Mouse (Mus musculus): ENCODE measurements around the gene Nsmf. TPM values are rescaled to one million over a fixed set of nuclear protein-coding genes. Genes with fewer than 3 reads are reported as not detected.

The Nsmf gene
- polyA plus RNA-seq, 1 experiment from 2014 or later = 57.2 TPM

GRCm38 (mm10) chr2:25053101-25053500 is 1.1 kb upstream of the Nsmf start:
- no peaks in the 10 kb centered on the region for H3K9me3 ChIP-seq (replicated peaks; ENCODE audit: control insufficient read depth, low read length)
- peaks cover 11% of the 10 kb centered on the region for H3K4me1 ChIP-seq (ENCODE audit: control insufficient read depth, insufficient read depth, low read length)
- H3K4me3 ChIP-seq (replicated peaks; ENCODE audit: low read length) = no peak overlapping the region
- ATAC-seq (ENCODE audit: insufficient read depth, low FRiP score) = no peak
- no peak overlapping the region for H3K9ac ChIP-seq (ENCODE audit: low read length)
- H3K4me2 ChIP-seq (ENCODE audit: low read depth, low read length) = no peak overlapping the region
- no peaks in the 10 kb centered on the region for H3K36me3 ChIP-seq (ENCODE audit: control insufficient read depth, insufficient read depth, low read length)
- H3K27me3 ChIP-seq (ENCODE audit: control insufficient read depth, insufficient read depth, low read length) = no peaks in the 10 kb centered on the region
- no peak overlapping the region for H3K27ac ChIP-seq (ENCODE audit: low read length)
- WGBS = 90% methylated on average over 6 of the region's 6 CpGs

GRCm38 (mm10) chr2:25055068-25055405 is 882 bp downstream of the Nsmf start:
- peak overlapping the region; percentile 81 for H3K4me3 ChIP-seq (replicated peaks; ENCODE audit: low read length)
- H3K36me3 ChIP-seq (ENCODE audit: control insufficient read depth, insufficient read depth, low read length) = no peaks in the 10 kb centered on the region
- WGBS = 65% methylated on average over 2 of the region's 2 CpGs
- H3K27me3 ChIP-seq (ENCODE audit: control insufficient read depth, insufficient read depth, low read length) = no peaks in the 10 kb centered on the region
- no peaks in the 10 kb centered on the region for H3K9me3 ChIP-seq (replicated peaks; ENCODE audit: control insufficient read depth, low read length)
- H3K9ac ChIP-seq (ENCODE audit: low read length) = peak overlapping the region; percentile 91
- H3K4me1 ChIP-seq (ENCODE audit: control insufficient read depth, insufficient read depth, low read length) = peaks cover 11% of the 10 kb centered on the region
- ATAC-seq (ENCODE audit: insufficient read depth, low FRiP score) = 0 out of 2 replicates have a peak, but pooled peaks have one; percentile 5
- no peak overlapping the region for H3K27ac ChIP-seq (ENCODE audit: low read length)
- peak overlapping the region; percentile 85 for H3K4me2 ChIP-seq (ENCODE audit: low read depth, low read length)

GRCm38 (mm10) chr2:25055409-25056155 is 1.4 kb downstream of the Nsmf start:
- Histone ChIP-seq H3K27ac (ENCODE audit: low read length) (no peak overlapping the region), H3K27me3 (ENCODE audit: control insufficient read depth, insufficient read depth, low read length) (no peaks in the 10 kb centered on the region), H3K4me2 (ENCODE audit: low read depth, low read length) (peak overlapping the region; percentile 85), H3K9me3 (replicated peaks; ENCODE audit: control insufficient read depth, low read length) (no peaks in the 10 kb centered on the region), H3K9ac (ENCODE audit: low read length) (peak overlapping the region; percentile 91), H3K4me1 (ENCODE audit: control insufficient read depth, insufficient read depth, low read length) (peaks cover 11% of the 10 kb centered on the region), H3K36me3 (ENCODE audit: control insufficient read depth, insufficient read depth, low read length) (no peaks in the 10 kb centered on the region), H3K4me3 (replicated peaks; ENCODE audit: low read length) (peak overlapping the region; percentile 81; the same call in 1 of the 2 replicates)
- no peak for ATAC-seq (ENCODE audit: insufficient read depth, low FRiP score)
- 90% methylated on average over 21 of the region's 21 CpGs for WGBS

GRCm38 (mm10) chr2:25058926-25059325 is 4.8 kb downstream of the Nsmf start:
- WGBS = 94% methylated on average over 7 of the region's 7 CpGs
- no peak for ATAC-seq (ENCODE audit: insufficient read depth, low FRiP score)
- H3K36me3 ChIP-seq (ENCODE audit: control insufficient read depth, insufficient read depth, low read length) = peaks cover 7% of the 10 kb centered on the region; the same call in 1 of the 2 replicates

GRCm38 (mm10) chr2:25063523-25063922 is 9.4 kb downstream of the Nsmf start:
- peaks cover 7% of the 10 kb centered on the region; the same call in 1 of the 2 replicates for H3K36me3 ChIP-seq (ENCODE audit: control insufficient read depth, insufficient read depth, low read length)
- no peaks in the 10 kb centered on the region for H3K4me1 ChIP-seq (ENCODE audit: control insufficient read depth, insufficient read depth, low read length)
- no peaks in the 10 kb centered on the region for H3K27me3 ChIP-seq (ENCODE audit: control insufficient read depth, insufficient read depth, low read length)
- WGBS = 95% methylated on average over 5 of the region's 5 CpGs
- no peak overlapping the region for H3K27ac ChIP-seq (ENCODE audit: low read length)
- no peak overlapping the region for H3K4me3 ChIP-seq (replicated peaks; ENCODE audit: low read length)
- H3K4me2 ChIP-seq (ENCODE audit: low read depth, low read length) = no peak overlapping the region
- H3K9me3 ChIP-seq (replicated peaks; ENCODE audit: control insufficient read depth, low read length) = no peaks in the 10 kb centered on the region; the same call in 1 of the 2 replicates
- H3K9ac ChIP-seq (ENCODE audit: low read length) = no peak overlapping the region
- ATAC-seq (ENCODE audit: insufficient read depth, low FRiP score) = no peak

More at GRCm38 (mm10) chr2:25058926-25059325, 4.8 kb downstream of the Nsmf start:
- Histone ChIP-seq H3K27me3 (ENCODE audit: control insufficient read depth, insufficient read depth, low read length) (no peaks in the 10 kb centered on the region), H3K4me3 (replicated peaks; ENCODE audit: low read length) (no peak overlapping the region), H3K4me2 (ENCODE audit: low read depth, low read length) (no peak overlapping the region), H3K27ac (ENCODE audit: low read length) (no peak overlapping the region), H3K9ac (ENCODE audit: low read length) (no peak overlapping the region), H3K4me1 (ENCODE audit: control insufficient read depth, insufficient read depth, low read length) (peaks cover 11% of the 10 kb centered on the region), H3K9me3 (replicated peaks; ENCODE audit: control insufficient read depth, low read length) (no peaks in the 10 kb centered on the region)

GRCm38 (mm10) chr2:25064285-25064684 is 10.1 kb downstream of the Nsmf start:
- no peak for ATAC-seq (ENCODE audit: insufficient read depth, low FRiP score)
- no peaks in the 10 kb centered on the region for H3K27me3 ChIP-seq (ENCODE audit: control insufficient read depth, insufficient read depth, low read length)
- H3K4me3 ChIP-seq (replicated peaks; ENCODE audit: low read length) = no peak overlapping the region
- peaks cover 7% of the 10 kb centered on the region; the same call in 1 of the 2 replicates for H3K36me3 ChIP-seq (ENCODE audit: control insufficient read depth, insufficient read depth, low read length)
- no peak overlapping the region for H3K4me2 ChIP-seq (ENCODE audit: low read depth, low read length)
- WGBS = 97% methylated on average over 1 of the region's 1 CpGs
- H3K27ac ChIP-seq (ENCODE audit: low read length) = no peak overlapping the region
- H3K9me3 ChIP-seq (replicated peaks; ENCODE audit: control insufficient read depth, low read length) = no peaks in the 10 kb centered on the region; the same call in 1 of the 2 replicates
- no peak overlapping the region for H3K9ac ChIP-seq (ENCODE audit: low read length)
- no peaks in the 10 kb centered on the region for H3K4me1 ChIP-seq (ENCODE audit: control insufficient read depth, insufficient read depth, low read length)

- H3K4me1 ChIP-seq (ENCODE audit: control insufficient read depth, insufficient read depth, low read length) = no peaks in the 10 kb centered on the region
- no peak overlapping the region for H3K4me2 ChIP-seq (ENCODE audit: low read depth, low read length)
- H3K36me3 ChIP-seq (ENCODE audit: control insufficient read depth, insufficient read depth, low read length) = peaks cover 7% of the 10 kb centered on the region; the same call in 1 of the 2 replicates
- no peak overlapping the region for H3K9ac ChIP-seq (ENCODE audit: low read length)
- no peaks in the 10 kb centered on the region for H3K27me3 ChIP-seq (ENCODE audit: control insufficient read depth, insufficient read depth, low read length)
- no peak overlapping the region for H3K4me3 ChIP-seq (replicated peaks; ENCODE audit: low read length)
- ATAC-seq (ENCODE audit: insufficient read depth, low FRiP score) = no peak
- H3K9me3 ChIP-seq (replicated peaks; ENCODE audit: control insufficient read depth, low read length) = no peaks in the 10 kb centered on the region; the same call in 1 of the 2 replicates
- no peak overlapping the region for H3K27ac ChIP-seq (ENCODE audit: low read length)
These were observed 11.4 kb downstream of the Nsmf start for GRCm38 (mm10) chr2:25065537-25065936.

- Histone ChIP-seq H3K9me3 (replicated peaks; ENCODE audit: control insufficient read depth, low read length) (no peaks in the 10 kb centered on the region; the same call in 1 of the 2 replicates), H3K4me2 (ENCODE audit: low read depth, low read length) (no peak overlapping the region), H3K27me3 (ENCODE audit: control insufficient read depth, insufficient read depth, low read length) (no peaks in the 10 kb centered on the region), H3K27ac (ENCODE audit: low read length) (no peak overlapping the region), H3K4me1 (ENCODE audit: control insufficient read depth, insufficient read depth, low read length) (no peaks in the 10 kb centered on the region), H3K36me3 (ENCODE audit: control insufficient read depth, insufficient read depth, low read length) (peaks cover 4% of the 10 kb centered on the region; the same call in 1 of the 2 replicates), H3K9ac (ENCODE audit: low read length) (no peak overlapping the region), H3K4me3 (replicated peaks; ENCODE audit: low read length) (no peak overlapping the region)
- 85% methylated on average over 4 of the region's 4 CpGs for WGBS
- no peak for ATAC-seq (ENCODE audit: insufficient read depth, low FRiP score)
These were observed 12.4 kb downstream of the Nsmf start for GRCm38 (mm10) chr2:25066552-25066951.

- H3K9me3 ChIP-seq (replicated peaks; ENCODE audit: control insufficient read depth, low read length) = no peaks in the 10 kb centered on the region; the same call in 1 of the 2 replicates
- H3K27me3 ChIP-seq (ENCODE audit: control insufficient read depth, insufficient read depth, low read length) = no peaks in the 10 kb centered on the region
- WGBS = 60% methylated on average over 4 of the region's 4 CpGs
- H3K9ac ChIP-seq (ENCODE audit: low read length) = no peak overlapping the region
- no peaks in the 10 kb centered on the region for H3K36me3 ChIP-seq (ENCODE audit: control insufficient read depth, insufficient read depth, low read length)
- no peak overlapping the region for H3K4me2 ChIP-seq (ENCODE audit: low read depth, low read length)
- H3K27ac ChIP-seq (ENCODE audit: low read length) = no peak overlapping the region
- H3K4me1 ChIP-seq (ENCODE audit: control insufficient read depth, insufficient read depth, low read length) = no peaks in the 10 kb centered on the region
- no peak overlapping the region for H3K4me3 ChIP-seq (replicated peaks; ENCODE audit: low read length)
- no peak for ATAC-seq (ENCODE audit: insufficient read depth, low FRiP score)
These were observed 15.4 kb downstream of the Nsmf start for GRCm38 (mm10) chr2:25069537-25069936.
